Mouse (Mus musculus): ENCODE measurements around the gene Stmn1.

The Stmn1 gene

GRCm38 (mm10) chr4:134514309-134514930 is 46.3 kb downstream of the Stmn1 start:
- no peak for DNase-seq (ENCODE audit: low read depth)

DNA sequence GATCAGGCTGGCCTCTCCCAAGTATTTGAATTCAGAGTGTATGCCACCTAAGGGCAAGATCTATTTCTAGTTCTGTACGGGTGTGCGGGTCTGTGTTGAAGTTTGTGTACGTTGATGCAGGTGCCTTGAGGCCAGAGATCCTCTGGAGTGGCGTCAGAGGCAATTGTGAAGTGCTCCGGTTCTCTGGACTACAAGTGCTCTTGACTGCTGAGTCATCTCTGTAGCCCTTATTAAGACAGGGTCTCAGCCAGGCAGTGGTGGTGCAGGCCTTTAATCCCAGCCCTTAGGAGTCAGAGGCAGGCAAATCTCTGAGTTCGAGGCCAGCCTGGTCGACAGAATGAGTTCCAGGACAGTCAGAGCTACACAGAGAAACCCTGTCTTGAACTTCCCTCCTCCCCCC is 47.5 kb downstream of the Stmn1 start:
- DNase-seq (ENCODE audit: low read depth): no peak

DNA sequence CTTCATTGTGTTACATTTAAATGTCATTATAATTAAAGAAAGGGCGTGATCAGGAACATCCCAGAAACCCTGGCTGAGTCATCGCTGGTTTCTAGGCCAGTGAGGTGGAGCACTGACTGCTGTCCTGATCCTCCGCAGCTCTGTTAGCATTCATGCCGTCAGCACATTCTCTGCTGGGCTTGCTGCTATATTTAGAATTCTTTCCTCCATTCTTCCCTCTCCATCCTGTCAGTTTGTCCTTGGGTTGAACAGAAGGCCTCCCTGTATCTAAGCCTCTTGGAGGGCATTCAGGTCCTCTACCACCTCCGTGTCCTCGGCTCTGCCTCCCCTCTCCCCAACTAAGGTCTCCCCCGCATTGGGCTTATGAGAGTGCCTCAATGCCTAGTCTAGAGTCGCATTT is 48.9 kb downstream of the Stmn1 start:
- no peak for DNase-seq (ENCODE audit: low read depth)

DNA sequence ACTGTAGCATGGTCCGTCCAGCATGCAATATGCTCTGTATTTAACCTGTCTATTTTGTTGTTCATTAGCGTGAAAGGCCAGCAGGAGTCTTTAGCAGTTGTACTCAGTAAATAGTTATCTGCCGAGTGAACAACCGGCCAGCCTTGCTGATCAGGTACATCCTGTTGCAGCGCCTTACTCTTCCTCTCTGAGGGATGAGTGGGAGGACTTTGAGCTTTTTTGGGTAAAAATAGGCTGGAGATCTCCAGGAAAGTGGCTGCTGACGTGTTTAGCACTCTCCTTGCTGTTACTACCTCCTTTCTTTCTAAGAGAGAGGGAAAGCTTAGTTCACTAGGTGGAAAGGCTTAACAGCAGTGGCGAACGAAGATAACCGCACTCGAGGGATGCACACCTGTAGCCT is 49.6 kb downstream of the Stmn1 start:
- DNase-seq (ENCODE audit: low read depth): no peak

- DNase-seq (ENCODE audit: low read depth): no peak
Observed at GRCm38 (mm10) chr4:134518541-134518940, 50.4 kb downstream of the Stmn1 start.

- no peak for DNase-seq (ENCODE audit: low read depth)
Observed at GRCm38 (mm10) chr4:134519281-134519680, 51.2 kb downstream of the Stmn1 start.

All from induced T-regulatory cell, adult 2 months (primary cell).